Mouse (Mus musculus): ENCODE results near the gene Gm45837. TPM values are rescaled to one million over a fixed set of nuclear protein-coding genes. Genes with fewer than 3 reads are reported as not detected.

Gene Gm45837
- polyA plus RNA-seq, 1 experiment from 2014 or later = not detected

DNA sequence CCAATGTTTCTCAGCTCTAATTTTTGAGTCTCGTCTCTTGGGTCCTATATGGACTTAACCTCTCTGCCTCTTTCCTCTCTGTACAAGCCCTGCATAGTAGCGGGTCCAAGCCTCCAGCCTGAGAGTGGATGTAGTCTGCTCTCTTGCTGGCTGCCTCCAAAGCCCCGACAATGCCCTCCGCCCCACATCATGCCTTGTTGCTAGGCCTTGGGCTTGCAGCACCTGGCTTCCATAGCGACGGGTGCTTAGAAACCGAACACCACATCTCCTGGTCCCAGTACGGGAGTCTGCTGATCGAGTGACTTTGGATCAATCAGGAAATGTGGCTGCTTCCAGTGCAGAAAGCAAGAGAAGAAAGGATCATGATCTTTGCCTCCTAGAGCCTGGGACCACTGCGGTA lies 32.4 kb downstream of the Gm45837 start:
- no peak for ATAC-seq (ENCODE audit: extremely low read depth, insufficient number of reproducible peaks, low FRiP score, low TSS enrichment)
- H3K4me2 ChIP-seq = no peak overlapping the region
- H3K9ac ChIP-seq = no peak overlapping the region
- WGBS = 64% methylated on average over 10 of the region's 10 CpGs
- H3K4me3 ChIP-seq = no peak overlapping the region
- H3K9me3 ChIP-seq = no peaks in the 10 kb centered on the region
- no peaks in the 10 kb centered on the region for H3K36me3 ChIP-seq
- H3K4me1 ChIP-seq = no peaks in the 10 kb centered on the region
- H3K27ac ChIP-seq (replicated peaks) = no peak overlapping the region
- peaks cover 64% of the 10 kb centered on the region for H3K27me3 ChIP-seq (replicated peaks)

DNA sequence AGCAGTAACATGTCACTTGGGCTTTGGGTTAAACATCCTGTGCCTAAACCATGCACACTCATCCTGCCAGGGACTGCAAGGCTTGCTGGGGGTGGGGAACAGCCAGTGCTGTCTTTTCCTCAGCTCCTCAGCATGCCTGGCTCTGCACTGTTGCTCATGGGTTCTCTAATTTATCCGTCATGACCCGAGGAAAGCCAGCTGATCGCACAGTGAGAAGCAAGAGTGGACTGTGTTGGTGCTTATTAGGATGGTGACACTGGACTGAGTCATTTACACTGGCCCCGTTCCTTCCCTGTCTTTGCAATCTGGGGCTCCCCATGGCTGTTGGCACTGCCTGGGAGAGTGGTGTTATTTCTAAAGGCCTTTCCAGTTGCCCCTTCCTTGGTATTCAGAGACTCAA lies 33.5 kb downstream of the Gm45837 start:
- Histone ChIP-seq H3K4me2 (no peak overlapping the region), H3K4me3 (no peak overlapping the region), H3K9me3 (no peaks in the 10 kb centered on the region), H3K36me3 (no peaks in the 10 kb centered on the region), H3K27ac (replicated peaks) (no peak overlapping the region), H3K9ac (no peak overlapping the region), H3K27me3 (replicated peaks) (peaks cover 72% of the 10 kb centered on the region), H3K4me1 (no peaks in the 10 kb centered on the region)
- 80% methylated on average over 4 of the region's 4 CpGs for WGBS
- ATAC-seq (ENCODE audit: extremely low read depth, insufficient number of reproducible peaks, low FRiP score, low TSS enrichment) = no peak

DNA sequence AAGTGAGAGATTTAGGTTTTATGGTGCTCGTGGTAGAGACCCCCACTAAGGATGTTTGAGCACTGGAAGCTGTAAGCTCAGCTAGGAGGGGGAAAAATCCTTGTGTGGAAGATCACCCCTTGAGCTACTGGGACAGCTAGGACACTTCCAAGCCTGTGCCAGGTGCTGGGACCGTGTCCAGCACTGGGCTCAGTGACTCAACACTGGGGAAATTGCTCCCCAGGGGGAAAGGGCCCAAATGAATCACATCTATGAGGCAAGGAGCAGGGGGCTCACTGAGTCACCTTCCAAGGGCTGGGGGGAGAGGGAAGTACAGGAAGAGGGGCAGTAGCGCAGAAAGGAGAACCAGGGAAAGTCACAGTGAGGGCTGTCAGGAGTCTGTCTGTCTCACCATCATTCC lies 39.2 kb downstream of the Gm45837 start:
- ATAC-seq (ENCODE audit: extremely low read depth, insufficient number of reproducible peaks, low FRiP score, low TSS enrichment) = no peak
- Histone ChIP-seq H3K9me3 (no peaks in the 10 kb centered on the region), H3K27me3 (replicated peaks) (peaks cover 75% of the 10 kb centered on the region), H3K27ac (replicated peaks) (no peak overlapping the region), H3K4me2 (no peak overlapping the region), H3K4me1 (peaks cover 9% of the 10 kb centered on the region), H3K4me3 (no peak overlapping the region), H3K36me3 (no peaks in the 10 kb centered on the region), H3K9ac (no peak overlapping the region)
- WGBS = 33% methylated on average over 3 of the region's 3 CpGs

- peak; percentile 28; the same call in 1 of the 2 replicates for ATAC-seq (ENCODE audit: extremely low read depth, insufficient number of reproducible peaks, low FRiP score, low TSS enrichment)
- peak overlapping the region; percentile 73 for H3K9ac ChIP-seq
- peak overlapping the region; percentile 96 for H3K4me2 ChIP-seq
- H3K9me3 ChIP-seq = no peaks in the 10 kb centered on the region
- peak overlapping the region; percentile 68 for H3K4me3 ChIP-seq
- under 1% methylated on average over 61 of the region's 68 CpGs for WGBS
- H3K27ac ChIP-seq (replicated peaks) = no peak overlapping the region
- peaks cover 9% of the 10 kb centered on the region for H3K4me1 ChIP-seq
- no peaks in the 10 kb centered on the region for H3K36me3 ChIP-seq
- peaks cover 75% of the 10 kb centered on the region for H3K27me3 ChIP-seq (replicated peaks)
Observed at GRCm38 (mm10) chr7:101450422-101451401, 40.0 kb downstream of the Gm45837 start.

- H3K9me3 ChIP-seq = no peaks in the 10 kb centered on the region
Observed at GRCm38 (mm10) chr7:101452669-101453068, 42.0 kb downstream of the Gm45837 start.

DNA sequence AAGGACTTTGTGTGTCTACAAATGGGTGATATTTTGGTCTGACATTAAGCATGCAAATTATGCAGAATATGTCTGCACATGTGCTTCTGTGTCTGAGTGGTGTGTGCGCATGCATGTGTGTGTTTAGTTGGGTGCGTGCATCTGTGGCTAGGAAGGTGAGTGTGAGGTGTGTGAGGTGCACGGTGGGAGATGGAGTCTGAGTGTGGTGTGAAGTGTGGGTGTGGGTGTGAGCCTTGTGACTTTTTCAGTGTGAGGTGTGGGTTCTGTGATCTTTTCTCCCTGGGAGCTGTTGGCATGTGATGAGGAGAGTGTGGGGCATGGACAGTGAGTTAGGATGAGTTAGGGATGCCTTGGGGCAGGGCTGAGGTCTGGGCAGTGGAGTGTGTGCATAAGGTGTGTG lies 42.6 kb downstream of the Gm45837 start:
- Histone ChIP-seq H3K4me3 (0 out of 2 replicates have a peak overlapping the region, but pooled peaks have one; percentile 11), H3K4me2 (peak overlapping the region; percentile 96; the same call in 1 of the 2 replicates), H3K36me3 (no peaks in the 10 kb centered on the region), H3K9ac (no peak overlapping the region), H3K4me1 (peaks cover 17% of the 10 kb centered on the region), H3K27ac (replicated peaks) (no peak overlapping the region), H3K9me3 (no peaks in the 10 kb centered on the region), H3K27me3 (replicated peaks) (peaks cover 83% of the 10 kb centered on the region)
- no peak for ATAC-seq (ENCODE audit: extremely low read depth, insufficient number of reproducible peaks, low FRiP score, low TSS enrichment)
- 78% methylated on average over 3 of the region's 3 CpGs for WGBS

More at GRCm38 (mm10) chr7:101452669-101453068, 42.0 kb downstream of the Gm45837 start:
- Histone ChIP-seq H3K9ac (no peak overlapping the region), H3K4me3 (peak overlapping the region; percentile 68; the same call in 1 of the 2 replicates), H3K4me1 (peaks cover 13% of the 10 kb centered on the region), H3K27me3 (replicated peaks) (peaks cover 84% of the 10 kb centered on the region), H3K36me3 (no peaks in the 10 kb centered on the region), H3K27ac (replicated peaks) (no peak overlapping the region), H3K4me2 (peak overlapping the region; percentile 96)
- no peak for ATAC-seq (ENCODE audit: extremely low read depth, insufficient number of reproducible peaks, low FRiP score, low TSS enrichment)
- WGBS = 76% methylated on average over 3 of the region's 3 CpGs

GRCm38 (mm10) chr7:101453725-101454124 lies 43.0 kb downstream of the Gm45837 start:
- WGBS = 34% methylated on average over 8 of the region's 8 CpGs
- Histone ChIP-seq H3K9ac (no peak overlapping the region), H3K4me2 (0 out of 2 replicates have a peak overlapping the region, but pooled peaks have one; percentile 96), H3K4me3 (no peak overlapping the region), H3K36me3 (no peaks in the 10 kb centered on the region), H3K9me3 (no peaks in the 10 kb centered on the region), H3K4me1 (peaks cover 17% of the 10 kb centered on the region), H3K27ac (replicated peaks) (no peak overlapping the region), H3K27me3 (replicated peaks) (peaks cover 83% of the 10 kb centered on the region)
- ATAC-seq (ENCODE audit: extremely low read depth, insufficient number of reproducible peaks, low FRiP score, low TSS enrichment) = no peak

- H3K36me3 ChIP-seq = no peaks in the 10 kb centered on the region
- H3K4me1 ChIP-seq = peaks cover 18% of the 10 kb centered on the region
- no peak overlapping the region for H3K27ac ChIP-seq (replicated peaks)
- no peak for ATAC-seq (ENCODE audit: extremely low read depth, insufficient number of reproducible peaks, low FRiP score, low TSS enrichment)
- no peak overlapping the region for H3K4me2 ChIP-seq
- H3K27me3 ChIP-seq (replicated peaks) = peaks cover 87% of the 10 kb centered on the region
- H3K9me3 ChIP-seq = no peaks in the 10 kb centered on the region
- H3K4me3 ChIP-seq = no peak overlapping the region
- 78% methylated on average over 9 of the region's 9 CpGs for WGBS
- H3K9ac ChIP-seq = no peak overlapping the region
Observed at GRCm38 (mm10) chr7:101454479-101454878, 43.8 kb downstream of the Gm45837 start.

- H3K4me1 ChIP-seq = peaks cover 24% of the 10 kb centered on the region
- no peak overlapping the region for H3K4me3 ChIP-seq
- no peaks in the 10 kb centered on the region for H3K36me3 ChIP-seq
- WGBS = 66% methylated on average over 6 of the region's 6 CpGs
- no peak overlapping the region for H3K27ac ChIP-seq (replicated peaks)
- peaks cover 84% of the 10 kb centered on the region for H3K27me3 ChIP-seq (replicated peaks)
- no peak overlapping the region for H3K4me2 ChIP-seq
- no peak for ATAC-seq (ENCODE audit: extremely low read depth, insufficient number of reproducible peaks, low FRiP score, low TSS enrichment)
- H3K9ac ChIP-seq = no peak overlapping the region
- H3K9me3 ChIP-seq = no peaks in the 10 kb centered on the region
Observed at GRCm38 (mm10) chr7:101455141-101455540, 44.5 kb downstream of the Gm45837 start.

DNA sequence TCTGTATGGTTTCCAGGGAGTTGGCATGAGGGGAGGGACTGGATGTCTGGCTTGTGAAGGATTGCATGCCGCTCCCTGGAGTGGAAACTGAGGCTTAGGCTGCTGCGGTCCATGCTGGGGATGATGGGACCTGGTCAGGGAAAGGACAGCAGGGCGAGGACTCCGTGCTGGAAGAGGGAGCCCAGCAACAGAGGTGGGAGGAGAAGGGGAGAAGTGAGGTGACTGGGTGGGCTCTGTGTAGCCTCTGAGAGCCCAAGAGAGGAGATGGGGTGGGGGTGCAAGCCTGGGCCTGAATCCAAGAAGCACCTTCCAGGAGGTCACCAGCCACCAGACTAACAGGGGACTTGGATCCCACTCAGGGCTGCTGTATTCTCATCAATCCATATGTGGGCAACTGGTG lies 45.6 kb downstream of the Gm45837 start:
- ATAC-seq (ENCODE audit: extremely low read depth, insufficient number of reproducible peaks, low FRiP score, low TSS enrichment) = no peak
- WGBS = 63% methylated on average over 4 of the region's 4 CpGs
- H3K27me3 ChIP-seq (replicated peaks) = peaks cover 84% of the 10 kb centered on the region
- no peak overlapping the region for H3K27ac ChIP-seq (replicated peaks)
- H3K4me2 ChIP-seq = no peak overlapping the region
- peaks cover 29% of the 10 kb centered on the region for H3K4me1 ChIP-seq
- no peak overlapping the region for H3K4me3 ChIP-seq
- no peaks in the 10 kb centered on the region for H3K9me3 ChIP-seq
- H3K36me3 ChIP-seq = no peaks in the 10 kb centered on the region
- H3K9ac ChIP-seq = peak overlapping the region; percentile 44; the same call in 1 of the 2 replicates

DNA sequence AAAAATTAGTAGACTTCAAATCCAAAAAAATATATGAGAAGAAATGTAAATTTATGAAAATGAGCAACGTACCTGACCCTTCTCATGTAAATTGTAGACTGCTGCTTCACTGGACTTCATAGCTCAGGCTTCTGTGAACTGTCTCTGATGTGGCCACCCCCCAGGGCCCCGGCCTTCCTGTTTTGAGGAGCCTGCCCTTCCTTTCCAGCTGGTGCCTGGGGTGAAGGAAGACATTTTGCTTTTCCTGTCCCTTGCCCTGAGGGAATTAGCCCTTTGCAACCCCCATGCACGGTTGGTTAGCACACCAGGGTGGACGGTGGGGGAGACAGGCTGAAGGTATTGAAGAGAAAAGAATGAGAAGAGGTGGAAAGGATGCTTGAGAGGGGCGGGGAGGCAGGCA lies 46.1 kb downstream of the Gm45837 start:
- no peak overlapping the region for H3K4me3 ChIP-seq
- no peak for ATAC-seq (ENCODE audit: extremely low read depth, insufficient number of reproducible peaks, low FRiP score, low TSS enrichment)
- H3K4me1 ChIP-seq = peaks cover 27% of the 10 kb centered on the region
- H3K9ac ChIP-seq = no peak overlapping the region
- H3K27me3 ChIP-seq (replicated peaks) = peaks cover 84% of the 10 kb centered on the region
- H3K9me3 ChIP-seq = no peaks in the 10 kb centered on the region
- no peak overlapping the region for H3K27ac ChIP-seq (replicated peaks)
- H3K36me3 ChIP-seq = no peaks in the 10 kb centered on the region
- 36% methylated on average over 5 of the region's 5 CpGs for WGBS
- no peak overlapping the region for H3K4me2 ChIP-seq
